Mouse (Mus musculus): ENCODE measurements around the gene Plppr3.

DNA sequence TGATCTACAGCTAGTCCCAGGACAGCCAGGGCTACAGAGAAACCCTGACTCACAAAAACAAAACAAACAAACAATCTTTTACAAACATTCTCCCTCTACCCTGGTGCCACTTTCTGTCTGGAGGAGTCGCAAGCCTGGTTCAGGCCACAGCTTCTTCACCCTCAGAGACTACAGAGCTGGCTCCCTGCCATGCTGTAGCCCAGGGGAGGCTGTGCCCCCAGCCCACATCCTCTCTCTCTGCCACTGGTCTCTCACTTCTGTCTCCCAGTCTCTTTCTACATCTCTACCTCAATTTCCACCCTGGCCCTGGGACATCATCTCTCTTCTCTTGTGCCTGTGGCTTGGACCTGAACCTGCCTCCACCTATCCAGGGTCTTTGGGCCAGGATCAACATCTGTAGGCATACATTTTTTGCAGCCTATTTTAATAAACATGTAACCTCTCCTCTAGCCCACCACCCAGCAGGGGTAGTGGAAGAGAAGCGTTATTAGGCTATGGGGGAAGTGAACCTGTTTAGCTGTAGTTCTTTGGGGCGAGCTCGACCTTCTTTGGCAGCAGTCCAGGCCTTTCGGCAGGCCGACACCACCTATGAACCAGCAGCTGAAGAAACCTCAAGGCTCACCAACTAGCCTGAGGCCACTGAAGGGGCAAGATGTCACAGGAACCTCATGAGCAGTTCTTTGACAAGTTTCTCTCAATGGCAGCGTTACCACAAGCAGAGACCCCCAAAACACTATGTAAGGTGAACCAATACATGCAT is 42.2 kb downstream of the Plppr3 start:
- TF ChIP-seq TAL1 (IDR thresholded peaks at IDR 0.05; ENCODE audit: low read length) (no peak), GATA1 (IDR thresholded peaks at IDR 0.05; ENCODE audit: low read length) (no peak)

Measured in erythroblast, embryonic 14.5 days (primary cell).